Mouse (Mus musculus) kidney, adult 2 months (tissue): ENCODE data around the gene Lce6a. TPM values are rescaled to one million over a fixed set of nuclear protein-coding genes. Genes with fewer than 3 reads are reported as not detected.

Experiments used
- DNase-seq: peaks from one replicate; pipeline ENCODE4 v3.0.0; 2021
- H3K27ac ChIP-seq: fragments of 200-500 bp; 2 replicates; pipeline ENCODE4 v1.5.1; 2012; ENCODE audit warnings: low read depth, low read length, control low read depth, inconsistent platforms; ENCODE audit not compliant: insufficient read depth
- H3K27me3 ChIP-seq: fragments of 200-500 bp; replicated peaks from 2 replicates; pipeline ENCODE4 v1.6.1; 2012; ENCODE audit warnings: mild to moderate bottlenecking, moderate library complexity, low read length, inconsistent platforms; ENCODE audit not compliant: control insufficient read depth, insufficient read depth
- H3K36me3 ChIP-seq: fragments of 200-500 bp; 2 replicates; pipeline ENCODE4 v1.6.1; 2012; ENCODE audit warnings: mild to moderate bottlenecking, moderate library complexity, low read length, inconsistent platforms; ENCODE audit not compliant: control insufficient read depth, insufficient read depth
- H3K4me1 ChIP-seq: fragments of 200-500 bp; 2 replicates; pipeline ENCODE4 v1.6.1; 2011; ENCODE audit warnings: low read length; ENCODE audit not compliant: control insufficient read depth, insufficient read depth
- H3K4me3 ChIP-seq: fragments of 200-500 bp; 2 replicates; pipeline ENCODE4 v1.5.1; 2011; ENCODE audit warnings: mild to moderate bottlenecking, low read depth, low read length, control low read depth; ENCODE audit not compliant: insufficient read depth
- CTCF ChIP-seq: fragments of 200-500 bp; conservative IDR thresholded peaks from 2 replicates; pipeline ENCODE4 v1.5.1; 2011; ENCODE audit warnings: low read depth, mild to moderate bottlenecking, control low read depth, low read length, moderate library complexity, mixed read lengths; ENCODE audit not compliant: insufficient read depth, insufficient read length
- POLR2A ChIP-seq: fragments of 200-500 bp; IDR thresholded peaks from one replicate; pipeline ENCODE4 v1.6.1; 2011; ENCODE audit warnings: low read depth, low read length, control low read depth
- WGBS: fragments of 180-500 bp; shearing (Covaris S2); methylation state at CpG from one replicate; pipeline ENCODE4 v1.1.7; 2018; 5-methylcytosine and 5-hydroxymethylcytosine counted together
- polyA plus RNA-seq: library from polyadenylated mRNA; depleted of rRNA; stranded (reverse); fragments of >200 nt; gene quantifications from 2 replicates; pipeline ENCODE4 v1.2.3, GENCODE M21; 2012; rRNA removed

Lce6a gene
- not detected in 2 replicates for polyA plus RNA-seq

DNA sequence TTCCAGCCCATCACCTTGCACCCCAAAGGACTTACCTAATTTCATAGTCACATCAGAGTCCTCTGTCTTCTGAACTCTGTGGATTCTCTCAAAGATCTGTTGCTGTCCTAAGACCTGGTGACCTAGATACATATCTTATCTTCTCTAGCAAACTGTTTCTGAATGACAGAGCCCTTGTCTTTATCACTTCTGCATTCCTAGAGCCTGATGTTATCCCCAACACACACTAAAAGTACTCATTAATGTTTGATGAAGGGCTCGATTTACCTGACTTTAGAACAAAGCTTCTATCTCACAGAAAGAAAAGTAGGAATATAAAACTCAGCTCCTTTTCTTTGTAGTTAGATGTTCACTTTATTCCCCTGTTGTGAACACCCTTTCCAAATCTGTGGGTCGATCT is at the start of gene Lce6a:
Lce6a (minus strand) TSS at position 101 of the 400 bp plus-strand sequence.
- Histone ChIP-seq H3K27ac (no peak within 1 kb of the TSS), H3K4me3 (no peak within 1 kb of the TSS), H3K36me3 (no peaks in the 10 kb centered on the region), H3K4me1 (no peaks in the 10 kb centered on the region), H3K27me3 (no peaks in the 10 kb centered on the region)
- DNase-seq: no peak
- TF ChIP-seq POLR2A: no peak
- no peak for TF ChIP-seq CTCF
- WGBS: 69% methylated on average over 2 of the region's 2 CpGs

DNA sequence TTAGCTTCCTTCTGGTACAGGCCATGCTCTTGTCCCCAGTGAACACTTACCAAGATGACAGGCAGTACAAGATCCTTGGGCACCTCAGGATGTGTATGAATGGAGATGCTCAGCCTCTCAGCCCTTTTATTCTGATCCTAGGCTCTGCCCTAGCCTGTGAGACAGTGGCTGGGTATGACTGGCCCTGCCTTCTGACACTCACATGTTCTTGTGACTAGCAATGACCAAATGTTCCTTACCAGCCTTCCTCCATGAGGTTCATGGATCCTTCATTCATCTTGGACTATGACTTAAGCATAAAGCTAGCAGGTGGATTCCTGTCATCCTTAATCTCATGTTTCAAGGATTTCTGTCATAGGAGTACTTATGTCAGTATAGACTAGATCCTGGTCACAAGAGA is 48.8 kb upstream of the Lce6a start, which contains the start of gene Lce1a2:
Lce1a2 (minus strand) TSS at position 101 of the 400 bp plus-strand sequence.
- no peak within 1 kb of the TSS for H3K4me3 ChIP-seq
- no peaks in the 10 kb centered on the region for H3K27me3 ChIP-seq
- no peak for DNase-seq
- H3K27ac ChIP-seq: no peak within 1 kb of the TSS
- TF ChIP-seq CTCF: no peak
- no peak for TF ChIP-seq POLR2A
- no peaks in the 10 kb centered on the region for H3K36me3 ChIP-seq
- no peaks in the 10 kb centered on the region for H3K4me1 ChIP-seq

DNA sequence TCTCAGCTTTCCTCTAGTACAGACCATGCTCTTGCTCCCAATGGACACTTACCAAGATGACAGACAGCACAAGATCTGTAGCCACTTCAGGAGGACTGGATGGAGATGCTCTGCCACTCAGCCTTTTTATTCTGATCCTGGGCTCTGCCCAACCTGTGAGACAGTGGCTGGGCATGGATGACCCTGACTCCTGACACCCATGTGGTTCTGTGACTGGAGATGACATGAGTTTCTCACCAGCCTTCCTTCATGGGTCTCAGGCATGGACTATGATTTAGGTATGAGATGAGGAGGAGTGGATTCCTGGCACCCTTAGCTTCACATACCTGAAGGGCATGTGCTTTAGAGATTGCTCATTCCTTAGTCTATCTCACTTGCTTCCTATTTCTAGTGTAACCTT is 35.4 kb upstream of the Lce6a start, which contains the start of gene Lce1b:
Lce1b (minus strand) TSS at position 101 of the 400 bp plus-strand sequence.
- no peak for TF ChIP-seq POLR2A
- no peak for TF ChIP-seq CTCF
- no peak for DNase-seq
- Histone ChIP-seq H3K36me3 (no peaks in the 10 kb centered on the region), H3K27ac (no peak within 1 kb of the TSS), H3K4me3 (no peak within 1 kb of the TSS), H3K4me1 (no peaks in the 10 kb centered on the region), H3K27me3 (no peaks in the 10 kb centered on the region)

DNA sequence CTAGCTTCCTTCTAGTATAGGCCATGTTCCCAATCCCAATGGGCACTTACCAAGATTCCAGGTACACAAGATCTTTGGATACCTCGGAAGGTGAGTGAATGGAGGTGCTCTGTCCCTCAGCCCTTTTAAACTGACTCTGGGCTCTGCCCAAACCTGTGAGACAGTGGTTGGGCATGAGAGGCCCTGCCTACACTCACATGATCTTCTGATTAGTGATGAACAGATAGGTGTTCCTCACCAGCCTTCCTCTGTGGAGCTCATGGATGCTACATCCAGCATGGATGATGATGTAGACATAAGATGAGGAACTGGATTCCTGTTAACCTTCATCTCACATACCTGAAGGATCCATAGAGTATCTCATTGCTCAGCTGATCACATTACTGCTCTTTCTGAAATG is 26.7 kb upstream of the Lce6a start, which contains the start of gene Lce1a1:
Lce1a1 (minus strand) TSS at position 101 of the 400 bp plus-strand sequence.
- TF ChIP-seq CTCF (no peak), POLR2A (no peak)
- no peaks in the 10 kb centered on the region for H3K27me3 ChIP-seq
- 79% methylated on average over 1 of the region's 1 CpGs for WGBS
- DNase-seq: no peak
- no peaks in the 10 kb centered on the region for H3K4me1 ChIP-seq
- H3K27ac ChIP-seq: no peak within 1 kb of the TSS
- H3K4me3 ChIP-seq: no peak within 1 kb of the TSS
- no peaks in the 10 kb centered on the region for H3K36me3 ChIP-seq

DNA sequence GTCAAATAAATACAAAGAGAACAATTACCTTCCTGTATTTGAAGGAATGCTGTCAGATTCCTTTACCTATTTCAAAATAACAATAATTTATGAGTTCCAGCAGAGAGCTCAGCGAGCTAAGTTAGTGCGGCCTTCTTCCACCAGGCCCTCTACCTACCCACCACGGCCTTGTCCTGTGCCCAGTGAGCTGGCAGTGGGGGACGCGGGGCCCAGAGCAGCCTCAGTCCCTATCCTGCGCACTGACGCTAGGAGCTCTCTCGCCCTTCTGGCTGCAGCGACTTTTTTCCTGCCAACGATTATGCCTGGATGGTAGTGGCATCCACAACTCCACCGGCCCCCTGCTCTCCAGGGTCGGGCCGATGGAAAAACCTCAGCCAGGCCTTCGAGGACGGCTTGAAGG is 18.4 kb upstream of the Lce6a start:
- Histone ChIP-seq H3K4me1 (no peaks in the 10 kb centered on the region; the same call in 1 of the 2 replicates), H3K4me3 (no peak overlapping the region), H3K36me3 (no peaks in the 10 kb centered on the region), H3K27me3 (no peaks in the 10 kb centered on the region), H3K27ac (no peak overlapping the region)
- TF ChIP-seq POLR2A (no peak), CTCF (no peak)
- WGBS: 95% methylated on average over 15 of the region's 15 CpGs
- DNase-seq: no peak

DNA sequence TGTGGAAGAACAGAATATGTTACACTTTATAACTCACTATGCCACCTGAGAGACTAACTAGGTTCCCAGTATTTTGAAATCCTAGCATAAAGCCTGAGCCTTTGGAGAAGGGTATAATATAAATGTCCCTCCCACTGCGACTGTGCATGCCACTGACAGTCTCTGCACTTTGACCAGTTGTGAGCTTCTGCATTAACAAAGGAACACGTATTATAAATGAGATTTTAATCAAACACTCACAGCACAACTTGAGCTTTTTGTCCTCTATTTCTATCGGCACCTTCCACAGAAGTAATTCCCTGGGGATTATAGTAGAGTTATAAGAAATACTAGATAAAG is 17.2 kb upstream of the Lce6a start:
- H3K36me3 ChIP-seq: no peaks in the 10 kb centered on the region
- H3K27me3 ChIP-seq: no peaks in the 10 kb centered on the region
- TF ChIP-seq POLR2A: no peak
- no peak for TF ChIP-seq CTCF
- 0 out of 2 replicates have a peak overlapping the region, but pooled peaks have one; percentile 11 for H3K27ac ChIP-seq
- no peaks in the 10 kb centered on the region; the same call in 1 of the 2 replicates for H3K4me1 ChIP-seq
- 34% methylated on average over 3 of the region's 3 CpGs for WGBS
- H3K4me3 ChIP-seq: no peak overlapping the region
- DNase-seq: no peak

DNA sequence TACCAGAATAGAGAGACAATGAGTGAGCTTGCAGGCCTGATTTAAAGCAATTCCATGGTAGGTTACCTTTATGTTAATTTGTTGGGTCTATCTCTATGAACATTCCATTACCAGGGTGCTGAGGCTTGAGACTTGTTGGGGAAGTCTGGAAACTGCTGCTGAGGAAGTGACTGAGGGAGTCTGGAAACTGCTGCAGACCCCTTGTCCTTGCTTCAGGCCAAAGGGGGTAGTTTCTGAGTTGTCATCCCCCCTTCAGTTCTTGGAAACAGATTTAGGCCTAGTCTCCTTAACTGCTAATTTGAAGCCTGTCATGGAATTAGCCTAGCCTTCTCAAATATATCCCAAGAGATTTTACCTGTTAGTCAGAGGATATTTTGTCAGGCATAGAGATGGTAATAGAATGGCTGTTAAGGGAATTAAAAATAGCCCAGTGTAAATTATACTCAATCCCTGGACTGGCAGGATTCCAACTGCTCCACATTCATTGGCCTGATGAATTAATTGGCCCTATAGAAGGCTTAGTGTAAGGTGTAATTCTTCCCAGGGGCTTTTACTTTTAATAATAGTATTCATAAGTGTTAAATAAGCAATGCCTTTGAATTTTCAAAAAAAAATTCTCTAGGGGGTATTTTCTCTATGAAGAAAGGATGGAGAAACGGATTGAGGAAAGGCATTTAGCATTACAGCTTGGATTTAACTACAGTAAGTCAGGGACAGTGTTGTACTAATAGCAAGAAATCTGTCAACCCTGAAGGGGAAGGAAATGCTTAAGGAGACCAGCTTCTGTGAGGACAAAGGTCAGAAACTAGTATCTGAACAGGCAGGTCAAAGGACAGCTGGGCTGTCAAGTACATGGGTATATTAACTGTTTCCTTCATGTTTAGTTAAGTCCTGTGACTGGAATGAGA is 16.5 kb upstream of the Lce6a start:
- peak; percentile 86 for DNase-seq
- H3K36me3 ChIP-seq: no peaks in the 10 kb centered on the region
- no peaks in the 10 kb centered on the region; the same call in 1 of the 2 replicates for H3K4me1 ChIP-seq
- no peak overlapping the region for H3K4me3 ChIP-seq
- peak overlapping the region; percentile 39 for H3K27ac ChIP-seq
- 17% methylated on average over 1 of the region's 1 CpGs for WGBS
- TF ChIP-seq POLR2A: no peak
- TF ChIP-seq CTCF: no peak
- H3K27me3 ChIP-seq: no peaks in the 10 kb centered on the region
